Mouse (Mus musculus): ENCODE data around the gene Gm21985.

GRCm38 (mm10) chr2:112282846-112283245 lies 16.7 kb downstream of the Gm21985 start:
- TF ChIP-seq CTCF (IDR thresholded peaks at IDR 0.05) (no peak), EP300 (IDR thresholded peaks at IDR 0.05) (no peak)
